Mouse (Mus musculus): ENCODE results near the gene Creld1.

Creld1 gene

GRCm38 (mm10) chr6:113483100-113483615, at the start of gene Creld1:
TSS of gene Creld1 (plus strand) at chr6:113483297.
- peak; percentile 97 for DNase-seq (ENCODE audit: low read depth, low spot score)

GRCm38 (mm10) chr6:113433661-113434060, 49.4 kb upstream of the Creld1 start:
- no peak for DNase-seq (ENCODE audit: low read depth, low spot score)

GRCm38 (mm10) chr6:113434691-113435090, 48.4 kb upstream of the Creld1 start:
- no peak for DNase-seq (ENCODE audit: low read depth, low spot score)

GRCm38 (mm10) chr6:113435664-113436205, 47.4 kb upstream of the Creld1 start, which contains the start of gene Cidec:
TSS of gene Cidec (minus strand) at chr6:113435760.
- DNase-seq (ENCODE audit: low read depth, low spot score) = no peak

GRCm38 (mm10) chr6:113437135-113437534, 46.0 kb upstream of the Creld1 start:
- DNase-seq (ENCODE audit: low read depth, low spot score) = no peak

- no peak for DNase-seq (ENCODE audit: low read depth, low spot score)
Observed at GRCm38 (mm10) chr6:113438721-113439430, 44.2 kb upstream of the Creld1 start.

- no peak for DNase-seq (ENCODE audit: low read depth, low spot score)
Observed at GRCm38 (mm10) chr6:113440686-113441085, 42.4 kb upstream of the Creld1 start.

GRCm38 (mm10) chr6:113441147-113441680, 41.9 kb upstream of the Creld1 start:
- DNase-seq (ENCODE audit: low read depth, low spot score) = peak; percentile 88

- DNase-seq (ENCODE audit: low read depth, low spot score) = no peak
Observed at GRCm38 (mm10) chr6:113442087-113442441, 41.0 kb upstream of the Creld1 start.

- peak; percentile 93 for DNase-seq (ENCODE audit: low read depth, low spot score)
Observed at GRCm38 (mm10) chr6:113442442-113443090, 40.5 kb upstream of the Creld1 start, which contains the start of gene Jagn1. TSS of gene Jagn1 (plus strand) at chr6:113442569.

- peak; percentile 57 for DNase-seq (ENCODE audit: low read depth, low spot score)
Observed at GRCm38 (mm10) chr6:113443091-113443490, 40.0 kb upstream of the Creld1 start.

- no peak for DNase-seq (ENCODE audit: low read depth, low spot score)
Observed at GRCm38 (mm10) chr6:113444207-113444965, 38.7 kb upstream of the Creld1 start.

GRCm38 (mm10) chr6:113447639-113448038, 35.5 kb upstream of the Creld1 start:
- no peak for DNase-seq (ENCODE audit: low read depth, low spot score)

- DNase-seq (ENCODE audit: low read depth, low spot score) = no peak
Observed at GRCm38 (mm10) chr6:113451839-113452238, 31.3 kb upstream of the Creld1 start.

GRCm38 (mm10) chr6:113455007-113455406, 28.1 kb upstream of the Creld1 start:
- DNase-seq (ENCODE audit: low read depth, low spot score) = peak; percentile 80

- DNase-seq (ENCODE audit: low read depth, low spot score) = no peak
Observed at GRCm38 (mm10) chr6:113457952-113458534, 25.1 kb upstream of the Creld1 start, which contains the start of gene Il17re. TSS of gene Il17re (plus strand) at chr6:113458484.

- DNase-seq (ENCODE audit: low read depth, low spot score) = no peak
Observed at GRCm38 (mm10) chr6:113458635-113459034, 24.5 kb upstream of the Creld1 start.

- no peak for DNase-seq (ENCODE audit: low read depth, low spot score)
Observed at GRCm38 (mm10) chr6:113464040-113464439, 19.1 kb upstream of the Creld1 start.

- DNase-seq (ENCODE audit: low read depth, low spot score) = no peak
Observed at GRCm38 (mm10) chr6:113465602-113466001, 17.5 kb upstream of the Creld1 start.

- DNase-seq (ENCODE audit: low read depth, low spot score) = peak; percentile 30
Observed at GRCm38 (mm10) chr6:113468512-113468911, 14.6 kb upstream of the Creld1 start.

GRCm38 (mm10) chr6:113469021-113469420, 14.1 kb upstream of the Creld1 start:
- peak; percentile 76 for DNase-seq (ENCODE audit: low read depth, low spot score)
